Mouse (Mus musculus) E14TG2a.4 (cell line): Measurements from ENCODE around the gene Gtf2f1.

Source experiments
- CTCF ChIP-seq: conservative IDR thresholded peaks from 2 replicates; pipeline ENCODE4 v1.5.1; 2014; ENCODE audit warnings: low read length
- POU5F1 ChIP-seq: IDR thresholded peaks from 2 replicates; pipeline ENCODE4 v1.6.1; 2014; ENCODE audit warnings: low read length, borderline replicate concordance

DNA sequence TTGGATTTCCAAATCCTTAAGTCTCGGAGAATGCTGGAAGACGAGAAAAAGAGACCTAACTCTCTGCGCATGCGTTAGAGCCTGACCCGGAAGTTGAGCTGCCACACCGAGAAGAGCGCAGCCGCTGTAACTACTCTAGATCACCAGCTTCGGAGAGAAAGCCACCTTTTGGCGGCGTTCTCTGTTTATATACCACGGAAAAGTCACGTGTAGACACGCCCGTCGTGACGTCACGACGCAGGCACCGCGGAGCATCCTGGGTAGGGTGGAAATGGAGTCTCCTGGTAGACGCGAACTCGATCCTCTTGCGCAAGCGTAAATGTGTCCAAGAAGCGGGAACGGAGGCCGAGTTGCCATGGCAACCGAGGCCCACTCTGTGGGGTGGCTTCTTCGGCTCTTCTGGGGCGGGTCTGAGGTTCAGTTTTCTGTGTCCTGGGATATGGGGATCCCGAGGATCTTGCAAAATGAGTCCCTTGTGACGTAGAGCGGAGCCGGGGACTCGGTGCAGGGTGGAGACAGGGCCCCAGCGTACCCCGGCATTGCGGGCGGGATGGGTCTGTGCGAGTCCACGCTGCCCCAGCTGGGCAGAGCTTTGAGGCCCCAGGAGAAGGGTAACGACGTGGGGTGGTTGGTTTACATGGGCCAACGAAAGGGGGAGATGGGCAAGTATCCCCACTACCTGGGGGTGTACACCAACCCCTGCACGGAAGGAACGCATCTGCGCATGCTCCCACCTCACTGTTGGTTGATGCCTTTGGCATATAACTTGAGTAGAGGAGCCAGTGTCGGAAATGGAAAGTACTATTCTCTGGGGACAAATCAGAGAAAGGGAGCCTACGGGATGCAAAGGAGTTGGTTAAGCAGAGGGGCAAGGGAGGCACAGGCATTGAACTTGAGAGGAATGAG lies at the start of gene Gtf2f1, which contains the start of gene Gm17949:
- TF ChIP-seq CTCF = no peak
- no peak for TF ChIP-seq POU5F1
